Mouse (Mus musculus) kidney, postnatal 14 days (tissue): Measurements from ENCODE around the gene Pi16.

Experiments
- DNase-seq: peaks from one replicate; pipeline ENCODE4 v3.0.0; 2022; ENCODE audit warnings: mixed read lengths

Gene Pi16

GRCm38 (mm10) chr17:29358928-29359327 lies 41.4 kb downstream of the Pi16 start:
- no peak for DNase-seq

GRCm38 (mm10) chr17:29360761-29361221 lies 43.3 kb downstream of the Pi16 start, which contains the start of gene Fgd2:
Gene Fgd2, plus strand, starts transcription at chr17:29360914.
- DNase-seq = peak; percentile 37

- no peak for DNase-seq
Observed at GRCm38 (mm10) chr17:29361982-29362691, 44.7 kb downstream of the Pi16 start.

GRCm38 (mm10) chr17:29363109-29363508 lies 45.6 kb downstream of the Pi16 start:
- no peak for DNase-seq

GRCm38 (mm10) chr17:29365105-29365621 lies 47.7 kb downstream of the Pi16 start:
- no peak for DNase-seq

- peak; percentile 41 for DNase-seq
Observed at GRCm38 (mm10) chr17:29368726-29369125, 51.2 kb downstream of the Pi16 start.

- peak; percentile 94 for DNase-seq
Observed at GRCm38 (mm10) chr17:29370984-29371723, 53.7 kb downstream of the Pi16 start.

GRCm38 (mm10) chr17:29375871-29376270 lies 58.4 kb downstream of the Pi16 start:
- no peak for DNase-seq

- no peak for DNase-seq
Observed at GRCm38 (mm10) chr17:29378056-29378455, 60.6 kb downstream of the Pi16 start.
